Mouse (Mus musculus): Measurements from ENCODE around the gene Cwf19l2. TPM values are rescaled to one million over a fixed set of nuclear protein-coding genes. Genes with fewer than 3 reads are reported as not detected.
"Not testable (repeated sequence)": the region's sequence is repeated elsewhere in the genome, so short reads cannot be mapped to it uniquely, and the experiment has no call there.

Gene Cwf19l2
- 47.9 and 49.7 TPM in 2 replicates for total RNA-seq (2014; fragmentation: Nextera tagmentation)
- 37.2 and 46.4 TPM in 2 replicates for total RNA-seq (2017)
- polyA plus RNA-seq (2012), result 1.4 and 1.8 TPM in 2 replicates

DNA sequence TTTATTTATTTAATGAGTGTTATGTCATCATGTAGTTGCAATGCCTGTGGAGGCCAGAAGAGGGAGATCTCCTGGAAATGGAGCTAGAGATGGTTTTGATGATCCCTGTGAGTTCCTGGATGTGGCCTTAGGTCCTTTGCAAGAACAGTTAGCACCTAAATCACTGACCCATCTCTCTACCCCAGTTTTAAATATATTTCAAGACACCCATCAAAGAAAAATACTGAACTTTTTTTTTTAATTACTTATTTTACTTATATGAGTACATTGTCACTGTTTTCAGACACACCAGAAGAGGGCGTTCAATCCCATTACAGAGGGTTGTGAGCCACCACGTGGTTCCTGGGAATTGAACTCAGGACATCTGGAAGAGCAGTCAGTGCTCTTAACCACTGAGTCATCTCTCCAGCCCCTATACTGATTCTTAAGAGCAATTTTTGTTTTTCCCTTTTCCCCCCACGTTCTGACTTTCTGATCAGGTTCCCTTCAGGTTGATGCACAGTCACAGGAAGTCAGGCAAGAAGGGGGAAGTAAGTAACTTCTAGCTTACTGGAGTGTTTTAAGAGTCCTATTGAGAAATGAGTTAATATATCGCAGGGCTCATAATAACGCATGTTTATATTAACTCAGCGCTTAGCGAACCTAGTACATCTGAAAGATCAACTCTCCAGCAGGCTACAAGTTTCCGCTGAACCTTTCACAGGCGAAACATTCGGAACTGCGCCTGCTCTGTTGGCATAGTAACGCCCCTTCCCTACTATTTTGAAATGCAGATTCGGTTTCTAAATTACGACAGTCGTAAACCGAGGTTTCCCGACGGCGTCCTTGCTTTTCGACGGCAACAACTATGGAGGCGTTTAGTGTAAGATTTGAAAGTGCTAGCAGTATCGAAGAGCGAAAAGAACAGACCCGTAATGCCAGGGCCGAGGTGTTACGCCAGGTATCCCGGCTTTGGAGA is at the start of gene Cwf19l2:
TSS of gene Cwf19l2 (plus strand) at position 342 of the 958 bp plus-strand sequence.
- ATAC-seq (ENCODE audit: extremely low read depth, insufficient number of reproducible peaks, low FRiP score, poor library complexity, severe bottlenecking), result peak; percentile 84

DNA sequence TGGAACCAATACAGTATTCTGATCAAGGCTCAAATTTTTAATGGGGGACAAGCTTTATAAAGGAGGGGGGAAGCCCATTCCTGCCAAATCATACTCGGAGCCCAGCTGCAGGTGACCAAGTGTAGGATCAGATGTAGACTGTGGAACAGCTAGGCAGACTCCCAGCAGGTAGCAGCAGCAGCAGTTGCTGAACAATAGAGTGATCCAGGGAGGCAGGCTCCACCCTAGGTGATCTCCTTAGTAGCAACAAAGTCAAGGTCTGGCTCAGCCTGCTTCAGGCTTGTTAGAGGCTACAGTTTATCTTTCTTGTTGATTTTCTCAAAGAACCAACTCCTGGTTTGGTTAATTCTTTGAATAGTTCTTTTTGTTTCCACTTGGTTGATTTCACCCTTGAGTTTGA is 27.1 kb upstream of the Cwf19l2 start:
- peaks cover 32% of the 10 kb centered on the region for H3K36me3 ChIP-seq (replicated peaks)

More for the DNA sequence above, at the start of gene Cwf19l2:
- H3K4me1 ChIP-seq (ENCODE audit: insufficient read depth, low read depth, low read length), result peaks cover 10% of the 10 kb centered on the region
- TF ChIP-seq GATA2 (IDR thresholded peaks at IDR 0.05; ENCODE audit: borderline replicate concordance, low read depth, low read length) (no peak), GATA1 (IDR thresholded peaks at IDR 0.05; ENCODE audit: borderline replicate concordance, low read length) (no peak), CTCF (IDR thresholded peaks at IDR 0.05; ENCODE audit: low read depth, low read length) (no peak)
- peak; percentile 21 for DNase-seq (ENCODE audit: low spot score)
- no peaks in the 10 kb centered on the region for H3K9me3 ChIP-seq (replicated peaks)
- no peaks in the 10 kb centered on the region for H3K27me3 ChIP-seq (ENCODE audit: insufficient read depth, low read length)
- H3K4me3 ChIP-seq (ENCODE audit: low read depth, low read length), result peak within 1 kb of the TSS; percentile 72
- H3K36me3 ChIP-seq (replicated peaks), result peaks cover 10% of the 10 kb centered on the region

DNA sequence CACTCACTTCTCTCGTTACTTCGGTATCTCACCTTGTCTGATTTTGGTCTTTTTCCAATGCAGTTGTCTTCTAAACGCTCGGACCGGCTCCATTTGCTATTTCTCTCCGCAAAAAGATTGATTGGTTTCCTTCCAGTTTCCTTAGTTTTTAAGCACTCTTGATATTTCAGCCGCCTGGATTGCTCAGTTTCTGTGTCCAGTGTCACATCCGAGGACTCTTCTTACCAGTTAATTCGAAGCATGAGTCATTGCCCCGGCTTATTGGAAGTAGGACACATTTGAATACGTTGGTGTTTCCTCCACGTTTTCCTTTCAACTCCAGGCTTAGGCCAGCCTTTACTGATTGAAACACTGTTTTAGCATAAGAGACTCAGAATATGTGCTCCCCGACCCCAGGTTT is 980 bp downstream of the Cwf19l2 start:
- no peak for TF ChIP-seq POLR2AphosphoS5 (IDR thresholded peaks at IDR 0.05; ENCODE audit: insufficient replicate concordance, low read depth, low read length)
- no peak for TF ChIP-seq TAL1 (conservative IDR thresholded peaks at IDR 0.05; ENCODE audit: low read depth, low read length)
- TF ChIP-seq GATA1 (IDR thresholded peaks at IDR 0.05; ENCODE audit: borderline replicate concordance, low read length), result no peak
- no peak for TF ChIP-seq CTCF (IDR thresholded peaks at IDR 0.05; ENCODE audit: low read depth, low read length)
- ATAC-seq (ENCODE audit: extremely low read depth, insufficient number of reproducible peaks, low FRiP score, poor library complexity, severe bottlenecking), result no peak
- Histone ChIP-seq H3K27me3 (ENCODE audit: insufficient read depth, low read length) (no peaks in the 10 kb centered on the region), H3K36me3 (replicated peaks) (peaks cover 10% of the 10 kb centered on the region), H3K4me1 (ENCODE audit: insufficient read depth, low read depth, low read length) (peaks cover 10% of the 10 kb centered on the region), H3K9me3 (replicated peaks) (no peaks in the 10 kb centered on the region), H3K4me3 (ENCODE audit: low read depth, low read length) (peak overlapping the region; percentile 72)
- DNase-seq (ENCODE audit: low spot score), result no peak

More for the DNA sequence above, 27.1 kb upstream of the Cwf19l2 start:
- ATAC-seq (ENCODE audit: extremely low read depth, insufficient number of reproducible peaks, low FRiP score, poor library complexity, severe bottlenecking); H3K9me3 ChIP-seq (replicated peaks); DNase-seq (ENCODE audit: low spot score); H3K4me3 ChIP-seq (ENCODE audit: low read depth, low read length); H3K4me1 ChIP-seq (ENCODE audit: insufficient read depth, low read depth, low read length); H3K27me3 ChIP-seq (ENCODE audit: insufficient read depth, low read length): not testable (repeated sequence)

DNA sequence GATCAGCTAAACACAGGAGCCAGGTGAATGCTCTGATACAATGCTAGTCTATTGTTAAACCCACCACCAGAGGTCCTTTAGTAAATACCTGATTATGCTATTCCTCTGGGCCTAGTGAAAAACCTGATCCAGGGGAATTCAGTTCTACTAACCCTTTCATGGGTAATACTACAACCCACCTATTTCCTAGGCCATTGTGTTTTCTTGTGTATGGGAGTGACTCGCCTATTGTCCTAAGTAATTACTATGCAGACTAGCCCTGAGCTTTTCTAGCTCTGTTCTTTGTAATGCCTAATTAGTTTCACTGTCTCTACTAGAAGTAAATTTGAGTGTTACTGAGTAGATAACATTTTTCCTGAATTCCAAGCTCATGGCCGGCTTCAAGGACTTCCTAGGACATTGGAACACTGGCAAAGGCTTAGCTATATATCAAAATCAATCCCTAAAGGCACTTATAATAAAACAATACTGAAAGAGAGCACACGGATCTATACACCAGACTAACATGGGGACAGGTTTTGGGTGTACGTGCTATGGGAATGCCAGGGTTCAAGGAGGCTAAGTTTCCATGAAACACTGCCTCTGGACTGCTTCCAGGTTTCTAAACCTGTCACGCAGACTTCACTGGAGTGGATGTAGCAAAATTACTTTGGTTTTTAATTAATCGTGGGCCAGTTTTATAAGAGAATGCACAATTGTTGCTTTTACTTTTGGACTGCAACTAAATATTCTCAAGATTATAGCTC is 36.3 kb downstream of the Cwf19l2 start:
- not testable (repeated sequence) for H3K4me3 ChIP-seq (ENCODE audit: low read depth, low read length); H3K27me3 ChIP-seq (ENCODE audit: insufficient read depth, low read length); H3K9me3 ChIP-seq (replicated peaks); H3K4me1 ChIP-seq (ENCODE audit: insufficient read depth, low read depth, low read length); DNase-seq (ENCODE audit: low spot score); ATAC-seq (ENCODE audit: extremely low read depth, insufficient number of reproducible peaks, low FRiP score, poor library complexity, severe bottlenecking)
- peaks cover 16% of the 10 kb centered on the region for H3K36me3 ChIP-seq (replicated peaks)

DNA sequence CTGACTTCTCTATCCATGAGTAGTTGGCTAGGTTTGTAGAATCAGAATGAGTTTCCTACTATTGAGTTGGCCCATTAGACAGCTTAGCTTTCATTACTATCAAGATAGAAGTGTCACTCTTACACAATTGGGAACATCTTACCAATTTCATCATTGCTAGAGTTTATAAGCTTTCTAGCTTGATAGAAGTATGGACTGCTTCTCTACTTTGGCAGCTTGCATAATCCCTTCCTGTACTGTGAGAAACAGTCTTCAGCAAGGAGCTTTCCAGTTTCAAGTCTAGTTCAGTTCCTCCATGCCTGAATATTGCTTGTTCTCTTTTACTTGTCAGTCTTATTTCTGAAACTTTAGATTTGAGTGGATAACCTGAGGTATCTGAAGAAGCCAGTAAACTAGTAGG is 68.5 kb downstream of the Cwf19l2 start:
- ATAC-seq (ENCODE audit: extremely low read depth, insufficient number of reproducible peaks, low FRiP score, poor library complexity, severe bottlenecking) (no peak), DNase-seq (ENCODE audit: low spot score) (no peak)
- Histone ChIP-seq H3K4me3 (ENCODE audit: low read depth, low read length) (no peak overlapping the region), H3K36me3 (replicated peaks) (peaks cover 42% of the 10 kb centered on the region), H3K4me1 (ENCODE audit: insufficient read depth, low read depth, low read length) (no peaks in the 10 kb centered on the region), H3K27me3 (ENCODE audit: insufficient read depth, low read length) (no peaks in the 10 kb centered on the region), H3K9me3 (replicated peaks) (no peaks in the 10 kb centered on the region)
- TF ChIP-seq CTCF (IDR thresholded peaks at IDR 0.05; ENCODE audit: low read depth, low read length), result no peak
- no peak for TF ChIP-seq TAL1 (conservative IDR thresholded peaks at IDR 0.05; ENCODE audit: low read depth, low read length)
- TF ChIP-seq GATA2 (IDR thresholded peaks at IDR 0.05; ENCODE audit: borderline replicate concordance, low read depth, low read length), result no peak
- TF ChIP-seq GATA1 (IDR thresholded peaks at IDR 0.05; ENCODE audit: borderline replicate concordance, low read length), result no peak
- no peak for TF ChIP-seq POLR2AphosphoS5 (IDR thresholded peaks at IDR 0.05; ENCODE audit: insufficient replicate concordance, low read depth, low read length)

DNA sequence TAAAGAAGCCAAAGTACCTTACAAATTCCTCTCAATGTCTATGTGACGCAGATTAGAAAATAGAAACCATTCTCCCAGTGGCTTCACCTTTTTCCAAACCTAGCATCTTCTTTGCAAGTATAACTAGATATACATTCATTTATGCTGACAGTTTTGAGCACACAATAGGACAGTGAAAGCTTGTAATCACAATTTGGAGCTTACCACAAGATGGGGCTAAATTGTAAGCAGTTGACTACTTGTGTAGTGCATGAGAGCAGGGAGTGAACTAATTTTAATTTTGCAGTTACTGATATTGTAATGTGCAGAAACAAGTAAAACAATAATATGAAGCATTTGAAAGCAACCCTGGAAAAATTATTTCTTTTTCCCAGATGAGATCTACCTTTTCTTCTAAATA is 115.3 kb downstream of the Cwf19l2 start:
- ATAC-seq (ENCODE audit: extremely low read depth, insufficient number of reproducible peaks, low FRiP score, poor library complexity, severe bottlenecking) (no peak), DNase-seq (ENCODE audit: low spot score) (no peak)
- no peaks in the 10 kb centered on the region for H3K9me3 ChIP-seq (replicated peaks)
- no peaks in the 10 kb centered on the region for H3K36me3 ChIP-seq (replicated peaks)
- no peak for TF ChIP-seq CTCF (IDR thresholded peaks at IDR 0.05; ENCODE audit: low read depth, low read length)
- no peak for TF ChIP-seq GATA2 (IDR thresholded peaks at IDR 0.05; ENCODE audit: borderline replicate concordance, low read depth, low read length)
- no peak for TF ChIP-seq POLR2AphosphoS5 (IDR thresholded peaks at IDR 0.05; ENCODE audit: insufficient replicate concordance, low read depth, low read length)
- no peak for TF ChIP-seq GATA1 (IDR thresholded peaks at IDR 0.05; ENCODE audit: borderline replicate concordance, low read length)
- TF ChIP-seq TAL1 (conservative IDR thresholded peaks at IDR 0.05; ENCODE audit: low read depth, low read length), result no peak
- no peaks in the 10 kb centered on the region for H3K4me1 ChIP-seq (ENCODE audit: insufficient read depth, low read depth, low read length)
- H3K27me3 ChIP-seq (ENCODE audit: insufficient read depth, low read length), result no peaks in the 10 kb centered on the region
- H3K4me3 ChIP-seq (ENCODE audit: low read depth, low read length), result no peak overlapping the region
